Mouse (Mus musculus) mature B cell (primary cell): Measurements from ENCODE around the gene Olfml2a.

ENCODE experiments used
- in situ Hi-C: fragments of 300-500 bp; cut with MboI; formaldehyde crosslinking; loops from 2 replicates; pipeline ENCODE4 v1.14.3; 2019

Gene Olfml2a

DNA sequence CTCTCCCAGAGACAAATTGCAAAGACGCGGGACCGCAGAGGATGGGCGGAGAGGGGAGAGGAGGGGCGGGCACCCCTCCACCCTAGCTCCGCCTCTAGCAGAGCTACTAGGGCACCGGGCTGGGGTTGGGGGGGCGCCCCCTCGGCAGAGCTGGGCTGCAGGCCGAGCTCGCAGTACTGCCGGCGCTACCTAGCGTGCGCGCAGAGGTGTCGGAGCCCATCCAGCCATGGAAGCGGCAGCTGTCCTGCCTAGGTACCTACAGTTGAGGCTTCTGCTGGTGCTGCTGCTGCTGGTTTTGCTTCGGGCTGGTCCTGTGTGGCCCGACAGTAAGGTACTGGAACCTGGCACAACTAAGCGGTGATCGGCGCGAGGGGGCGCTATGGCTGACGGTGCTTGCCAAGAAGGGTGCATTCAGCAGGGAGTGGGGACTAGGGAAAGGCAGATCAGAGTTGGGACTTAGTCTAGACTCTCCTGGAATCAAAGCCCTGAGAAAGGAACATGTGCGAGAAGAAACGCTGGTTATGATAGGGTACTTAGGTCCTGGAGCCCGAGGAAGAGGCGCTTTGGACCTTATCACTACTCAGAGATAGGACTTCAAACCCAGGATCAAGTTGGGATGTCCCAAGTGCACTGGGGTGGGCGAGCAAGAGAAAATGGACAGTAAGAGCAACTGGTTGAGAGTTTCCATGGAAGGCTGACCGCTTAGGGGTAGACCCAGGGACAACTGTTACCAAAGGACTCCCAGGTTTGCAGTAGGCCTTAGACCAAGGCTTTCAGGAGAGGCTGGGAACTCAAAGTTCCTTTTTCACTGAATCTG is at the start of gene Olfml2a:
Olfml2a (plus strand) TSS at position 128 of the 817 bp plus-strand sequence.
- in situ Hi-C loops, result no loop called here

DNA sequence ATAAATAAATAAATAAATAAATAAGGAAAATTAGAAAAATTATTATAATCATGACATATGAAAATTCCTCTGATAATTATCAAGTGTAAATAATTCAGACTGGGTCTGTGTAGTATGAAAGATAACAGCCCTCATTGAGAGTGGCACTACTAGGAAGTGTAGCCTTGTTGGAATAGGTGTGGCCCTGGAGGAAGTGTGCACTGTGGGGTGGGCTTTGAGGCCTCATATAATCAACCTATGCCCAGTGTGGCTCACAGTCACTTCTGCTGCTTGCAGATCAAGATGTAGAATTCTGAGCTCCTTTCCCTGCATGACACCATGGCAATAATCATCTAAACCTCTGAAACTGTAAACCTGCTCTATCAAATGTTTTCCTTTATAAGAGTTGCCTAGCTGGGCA is 28.9 kb upstream of the Olfml2a start:
- in situ Hi-C loops, result no loop called here

DNA sequence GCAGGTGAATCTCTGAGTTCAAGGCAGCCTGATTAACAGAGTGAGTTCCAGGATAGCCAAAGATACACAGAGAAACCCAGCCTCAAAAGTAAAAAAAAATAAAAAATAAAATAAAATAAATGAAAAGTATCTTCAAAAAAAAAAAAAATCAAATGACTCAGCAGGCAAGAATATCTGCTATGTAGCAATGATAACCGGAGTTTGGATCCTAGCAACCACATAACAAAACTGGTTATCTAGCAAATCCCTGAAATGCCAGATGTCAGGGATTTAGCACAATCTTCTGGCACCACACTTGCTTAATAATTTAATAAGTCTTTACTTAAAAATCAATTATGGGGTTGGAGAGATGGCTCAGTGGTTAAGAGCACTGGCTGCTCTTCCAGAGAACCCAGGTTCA is 27.5 kb upstream of the Olfml2a start:
- in situ Hi-C loops, result no loop called here

DNA sequence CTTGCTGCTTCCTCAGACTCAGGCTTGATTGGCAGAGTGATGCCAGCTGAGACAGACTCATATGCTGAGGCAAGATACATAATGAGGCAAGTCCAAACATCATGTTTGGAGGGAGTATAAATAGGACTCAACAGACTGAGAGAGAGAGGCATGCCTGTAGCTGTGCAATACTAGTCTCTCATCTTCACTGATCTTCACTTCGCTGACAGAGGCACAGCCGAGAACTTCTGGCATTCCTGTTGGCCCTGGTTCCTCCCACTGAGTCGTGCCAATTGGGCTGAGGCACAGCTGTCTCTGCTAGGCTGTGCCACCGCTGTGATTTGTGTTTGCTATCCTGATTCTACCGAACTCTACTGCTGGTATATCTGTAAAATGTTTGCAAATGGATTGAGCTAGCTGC is 25.7 kb upstream of the Olfml2a start:
- in situ Hi-C loops, result no loop called here

DNA sequence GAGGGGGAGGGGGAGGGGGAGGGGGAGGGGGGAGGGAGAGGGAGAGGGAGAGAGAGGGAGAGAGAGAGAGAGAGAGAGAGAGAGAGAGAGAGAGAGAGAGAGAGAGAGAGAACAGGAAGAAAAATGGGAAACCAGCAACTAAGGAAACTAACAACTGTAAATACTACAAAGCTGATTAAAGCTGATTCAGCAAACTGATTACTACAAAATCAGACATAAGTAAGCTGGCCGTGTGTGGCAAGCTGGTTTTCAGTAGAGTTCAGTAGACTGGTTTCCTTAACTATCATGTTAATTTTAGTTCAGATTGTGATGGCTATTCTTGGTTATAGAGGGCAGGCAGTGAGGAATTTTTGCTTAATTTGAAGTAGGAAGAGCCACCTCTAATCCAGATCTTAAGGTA is 23.2 kb upstream of the Olfml2a start:
- in situ Hi-C loops, result no loop called here

DNA sequence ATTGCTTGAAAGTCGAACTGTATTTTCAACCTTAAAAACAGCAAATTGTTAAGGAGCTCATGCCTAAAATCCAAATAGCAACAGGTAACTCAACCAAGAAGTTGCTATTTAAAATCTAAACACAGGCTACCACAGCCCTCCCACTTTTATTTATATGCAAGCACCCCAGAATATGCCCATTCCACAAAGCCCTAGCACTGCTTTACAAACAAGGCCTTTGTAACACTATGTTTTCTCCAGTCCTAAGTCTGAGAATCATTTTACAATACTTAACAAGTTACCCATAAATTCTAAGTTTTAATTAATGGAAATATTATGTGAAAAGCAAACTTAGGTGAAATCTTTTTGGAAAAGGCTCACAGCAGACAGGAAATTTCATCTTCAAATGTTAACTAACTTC is 17.3 kb upstream of the Olfml2a start:
- in situ Hi-C loops, result no loop called here

DNA sequence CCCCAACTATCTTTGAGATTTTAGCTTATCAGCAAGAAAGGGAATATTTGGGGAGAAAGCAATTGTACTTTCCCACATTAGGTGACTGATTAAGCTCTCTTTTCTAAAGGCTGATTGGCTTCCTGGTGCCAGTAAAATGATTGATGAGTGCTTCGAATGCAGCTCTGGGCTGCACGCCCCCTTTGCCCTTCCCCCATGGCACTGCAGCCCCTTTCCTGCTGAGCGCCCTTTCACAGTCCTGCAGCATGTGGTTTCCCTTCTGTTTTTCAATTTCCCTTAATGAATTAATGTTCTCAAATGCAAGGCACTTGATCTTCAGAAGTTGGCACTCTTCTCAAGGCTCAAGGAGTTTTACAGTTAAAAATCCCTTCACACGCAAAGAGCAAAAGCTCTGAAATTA is 16.8 kb upstream of the Olfml2a start:
- in situ Hi-C loops, result no loop called here

DNA sequence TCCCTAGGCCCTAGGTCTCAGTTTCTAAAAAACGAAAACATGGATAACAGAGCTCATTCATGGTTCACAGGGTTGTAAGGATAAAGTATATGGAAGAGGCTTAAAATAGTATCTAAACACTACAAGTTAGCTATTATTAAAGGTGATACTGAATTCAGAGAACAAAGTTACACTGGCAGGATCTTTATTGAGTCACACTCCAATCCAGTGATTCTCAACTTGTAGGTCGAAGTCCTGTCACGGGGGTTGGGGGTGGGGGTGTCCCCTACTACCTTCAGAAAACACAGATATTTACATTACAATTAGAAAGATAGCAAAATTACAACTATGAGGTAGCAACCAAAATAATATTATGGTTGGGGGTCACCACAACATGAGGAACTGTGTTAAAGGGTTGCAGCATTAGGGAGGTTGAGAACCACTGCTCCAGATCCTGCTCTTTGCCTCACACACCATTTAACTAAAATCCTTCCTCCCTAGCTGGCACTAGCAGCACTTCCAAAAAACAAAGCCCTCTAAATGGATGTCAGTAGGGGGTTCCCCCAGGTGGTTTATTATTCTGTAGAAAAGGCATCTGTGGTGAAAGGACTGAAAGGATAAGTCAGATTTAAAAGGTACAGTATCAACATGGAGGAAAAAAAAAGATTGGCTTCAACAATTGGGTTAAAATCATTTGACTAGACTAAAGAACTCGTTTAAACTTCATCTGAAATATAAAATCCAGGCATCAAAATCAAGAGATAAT is 14.7 kb upstream of the Olfml2a start:
- in situ Hi-C loops, result no loop called here

DNA sequence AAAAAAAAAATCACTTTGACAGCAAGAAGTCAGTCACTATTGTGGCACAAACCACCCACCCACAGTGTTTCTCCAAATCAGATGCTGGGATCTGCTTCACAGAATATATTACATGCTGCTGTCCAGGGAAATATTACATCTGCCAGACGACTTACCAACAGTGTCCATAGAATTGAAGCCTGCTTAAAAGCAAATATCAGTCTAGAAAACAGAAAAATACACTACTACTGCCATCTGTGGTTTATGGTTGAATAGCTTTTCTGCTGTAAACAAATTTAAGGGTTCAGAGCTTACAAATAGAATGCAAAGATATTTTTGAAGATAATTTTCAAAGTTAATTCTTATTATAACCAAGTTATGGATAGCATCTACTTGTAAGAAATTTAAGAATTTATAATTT is 10.4 kb upstream of the Olfml2a start:
- in situ Hi-C loops, result no loop called here

DNA sequence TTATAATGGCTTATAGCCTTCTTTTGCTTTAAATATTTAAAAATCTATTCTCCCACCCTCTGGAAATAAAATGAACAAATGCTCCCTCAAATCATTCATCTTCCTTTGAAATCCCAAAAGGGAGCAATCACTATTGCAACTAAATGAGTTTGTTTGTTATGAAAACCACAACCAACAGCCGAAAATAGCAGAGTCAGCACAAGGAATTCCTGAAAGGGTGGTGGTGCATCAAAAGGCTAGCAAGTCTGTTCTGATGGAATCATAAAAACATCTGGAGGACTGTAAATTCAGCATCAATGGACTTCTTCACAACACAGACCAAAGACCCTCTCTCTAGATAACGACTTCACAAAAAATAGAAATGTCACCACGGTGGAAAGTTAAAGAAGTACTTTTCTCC is 8.3 kb upstream of the Olfml2a start:
- in situ Hi-C loops, result no loop called here

DNA sequence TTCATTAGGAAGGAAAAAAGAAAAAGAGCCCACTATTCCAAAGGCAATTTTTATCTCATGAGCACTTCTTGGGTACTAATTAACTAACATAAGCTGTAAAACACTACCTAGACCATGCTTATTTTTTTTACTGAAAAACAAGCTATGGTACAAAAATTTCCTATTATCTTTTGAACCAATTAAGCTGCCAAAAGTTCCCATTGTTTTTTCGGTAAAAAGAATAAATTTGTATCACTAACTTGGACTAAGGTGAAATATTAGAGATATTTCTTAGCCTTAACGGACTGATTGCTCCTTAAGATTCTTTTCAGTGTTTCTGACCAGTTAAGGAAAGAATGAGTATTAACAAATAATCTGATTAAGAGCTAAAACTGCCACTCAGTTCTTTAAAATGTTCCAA is 7.9 kb upstream of the Olfml2a start:
- in situ Hi-C loops, result no loop called here

DNA sequence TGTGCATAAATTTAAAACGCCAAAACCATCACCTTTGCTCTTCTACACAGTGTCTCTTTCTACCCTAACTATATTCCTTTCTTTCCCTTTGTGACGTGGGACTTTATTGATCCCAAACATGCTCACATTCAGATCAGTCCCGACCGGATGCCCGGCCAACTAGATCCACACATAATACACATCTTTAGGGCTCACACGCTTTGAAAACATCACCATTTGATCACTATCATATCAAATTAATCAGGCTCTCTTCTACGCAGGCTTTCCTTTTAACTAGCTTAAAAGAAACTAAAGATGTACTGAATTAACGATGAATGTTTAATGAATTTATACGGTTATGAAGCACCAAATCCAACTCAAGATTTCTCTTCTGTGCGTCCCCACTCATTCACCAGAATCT is 7.2 kb upstream of the Olfml2a start:
- in situ Hi-C loops, result no loop called here

DNA sequence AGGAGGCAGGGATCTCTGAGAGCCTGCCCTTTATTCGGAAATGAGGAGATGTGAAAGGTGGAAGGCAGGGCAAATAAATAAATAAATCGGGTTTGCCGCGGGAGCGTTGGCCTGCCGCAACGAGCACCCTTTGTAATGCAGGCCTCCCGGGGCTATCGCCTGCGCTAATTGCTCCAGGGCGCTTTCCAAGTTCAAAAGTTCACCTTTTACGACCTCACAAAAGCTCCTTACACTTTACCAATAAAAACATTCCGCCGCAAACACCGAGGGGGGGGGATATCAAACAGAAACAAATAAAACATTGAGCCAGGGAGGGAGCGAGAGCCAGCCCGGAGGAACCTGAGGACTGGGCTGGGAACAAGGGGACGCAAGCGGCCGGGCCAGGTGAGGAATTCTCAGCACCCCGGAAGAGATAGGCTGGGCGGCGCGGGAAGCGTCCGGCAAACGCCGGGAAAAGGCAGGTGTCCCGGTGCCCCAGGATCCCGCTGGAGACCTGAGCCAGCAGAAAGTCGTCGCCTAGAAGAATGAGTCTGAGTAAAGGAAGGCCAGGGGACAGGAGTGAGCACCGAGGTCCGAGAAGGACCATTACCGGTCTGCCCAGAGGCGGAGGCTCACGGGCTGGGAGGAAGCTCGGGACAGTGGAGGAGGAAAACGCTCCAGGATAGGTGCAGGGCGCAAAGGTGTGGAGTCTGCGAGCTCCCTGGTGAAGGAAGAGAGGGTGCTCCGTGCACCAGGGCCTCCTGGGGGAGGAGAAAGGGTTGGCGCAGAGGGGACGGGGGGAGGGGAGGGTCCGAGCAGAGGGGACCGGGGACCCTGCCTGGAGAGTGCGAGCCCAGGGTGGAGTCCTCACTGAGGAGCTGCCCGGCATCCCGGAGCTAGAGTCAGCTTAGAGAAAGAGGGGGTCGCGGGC is 6.4 kb upstream of the Olfml2a start:
- in situ Hi-C loops, result loop anchor here (5.0 kb wide), 1 partner anchor 72 kb away; the partner anchor contains the start of gene Wdr38

DNA sequence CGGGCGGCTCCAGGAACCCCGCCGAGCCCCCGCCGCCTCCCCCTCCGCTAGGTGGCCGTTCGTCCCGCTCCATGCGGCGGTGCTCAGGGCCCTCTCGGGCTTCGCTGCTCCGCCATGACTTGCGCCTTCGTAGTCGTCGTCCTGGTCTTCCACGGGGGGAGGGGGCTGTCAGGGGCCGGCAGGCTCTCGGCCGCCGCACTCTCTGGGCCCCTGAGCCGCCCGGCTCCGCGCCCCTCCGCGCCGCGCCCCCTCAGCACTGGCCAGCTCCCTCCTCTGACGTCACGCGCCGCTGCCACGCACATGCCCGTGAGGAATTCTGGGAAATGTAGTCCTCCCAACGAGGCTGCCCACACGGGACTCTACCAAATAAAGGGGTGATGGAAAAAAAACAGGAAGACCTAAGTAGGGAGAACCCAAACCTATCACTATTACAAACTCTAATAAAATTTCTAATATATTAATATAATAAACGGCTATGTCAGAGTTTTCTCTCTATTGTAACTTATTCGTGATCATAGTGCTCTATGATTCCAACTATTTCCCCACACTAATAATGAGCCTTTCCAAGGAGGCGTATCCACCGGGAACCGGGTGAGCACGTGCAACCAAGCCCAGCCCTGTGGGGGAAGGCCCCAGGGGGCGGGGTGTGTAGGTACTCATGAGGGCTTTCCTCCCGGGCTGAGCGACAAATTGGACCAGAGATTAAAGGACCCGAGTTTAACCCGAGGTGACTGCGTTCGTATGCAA is 5.5 kb upstream of the Olfml2a start:
- in situ Hi-C loops, result loop anchor here (5.0 kb wide), 1 partner anchor 71 kb away; the partner anchor contains the start of gene Wdr38

DNA sequence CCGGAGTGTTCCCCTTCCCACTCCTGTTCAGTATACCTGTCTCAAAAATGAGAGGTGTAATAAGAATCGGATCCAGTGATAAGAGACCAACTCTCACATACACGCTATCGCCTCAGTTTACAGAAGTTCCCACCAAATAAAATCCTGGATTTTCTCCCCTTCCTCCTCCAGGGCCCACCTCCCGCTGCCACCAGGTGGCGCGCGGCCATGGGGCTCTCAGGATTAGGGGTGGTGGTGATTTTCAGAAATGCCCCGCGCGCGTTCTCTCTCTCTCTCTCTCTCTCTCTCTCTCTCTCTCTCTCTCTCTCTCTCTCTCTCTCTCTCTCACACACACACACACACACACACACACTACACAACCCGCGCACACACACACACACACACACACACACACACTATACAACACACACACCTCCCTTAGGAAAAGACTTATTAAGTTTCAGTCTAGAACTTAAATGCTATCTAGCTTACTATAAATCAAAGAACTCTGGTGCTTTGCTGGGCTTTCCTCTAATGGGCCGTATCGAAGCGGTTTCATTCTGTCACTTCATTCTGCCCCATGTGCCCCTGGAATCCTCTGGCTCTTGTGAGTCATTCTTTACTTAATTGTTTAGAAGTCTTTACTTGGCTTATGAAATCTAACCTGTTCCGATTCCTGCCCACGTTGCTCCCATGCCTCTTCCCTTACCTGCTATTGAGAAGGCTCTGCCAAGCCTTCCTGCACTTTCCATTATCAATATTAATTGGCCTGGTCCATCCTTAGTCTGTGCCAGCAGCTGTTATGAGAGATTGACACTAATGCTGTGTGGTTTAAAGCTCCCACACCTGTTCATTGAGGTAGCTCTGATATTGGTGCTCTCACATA is 4.4 kb upstream of the Olfml2a start, which contains the start of gene Nr6a1:
Nr6a1 (minus strand) TSS at position 574 of the 865 bp plus-strand sequence.
- in situ Hi-C loops, result loop anchor here (5.0 kb wide), 1 partner anchor 70 kb away; the partner anchor contains the start of gene Wdr38

DNA sequence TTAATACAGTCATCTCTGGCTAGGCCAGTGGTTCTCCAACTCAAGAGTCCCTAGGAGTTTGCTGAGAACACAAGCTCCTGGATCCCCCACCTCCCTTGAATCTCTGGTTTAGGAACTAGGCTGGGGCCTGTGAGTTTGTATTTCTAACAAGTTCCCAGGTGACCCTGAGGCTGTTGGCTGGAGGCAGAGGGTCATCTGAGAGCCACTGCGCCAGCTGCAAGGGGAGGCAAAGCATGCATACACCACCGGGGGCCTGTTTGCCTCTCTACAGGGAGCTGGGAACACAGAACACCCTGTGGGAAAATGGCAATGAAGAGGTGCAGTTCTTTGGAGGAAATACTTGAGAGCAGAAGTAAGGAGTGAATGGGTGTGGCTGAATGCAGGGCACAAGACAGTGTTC is 1.5 kb upstream of the Olfml2a start:
- in situ Hi-C loops, result no loop called here

DNA sequence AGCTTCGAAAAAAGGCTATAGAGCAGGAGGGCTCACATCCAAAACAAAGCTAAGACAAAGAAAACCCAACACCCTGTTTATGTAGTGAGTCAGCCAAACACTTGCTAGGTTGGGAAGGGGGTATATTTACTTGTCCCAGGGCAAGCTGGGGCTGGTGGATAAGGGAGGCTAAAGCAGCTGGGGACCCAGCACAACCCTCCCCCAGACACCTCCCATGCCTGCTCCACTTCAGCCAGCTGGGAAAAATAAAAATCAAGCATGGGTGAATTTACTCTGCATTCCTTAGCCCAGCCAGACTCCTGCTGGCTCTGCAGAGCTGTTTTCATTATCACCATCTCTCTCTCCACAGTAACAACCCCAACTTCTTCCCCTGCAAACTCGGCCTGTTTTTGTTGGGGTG is 2.2 kb downstream of the Olfml2a start:
- in situ Hi-C loops, result no loop called here

DNA sequence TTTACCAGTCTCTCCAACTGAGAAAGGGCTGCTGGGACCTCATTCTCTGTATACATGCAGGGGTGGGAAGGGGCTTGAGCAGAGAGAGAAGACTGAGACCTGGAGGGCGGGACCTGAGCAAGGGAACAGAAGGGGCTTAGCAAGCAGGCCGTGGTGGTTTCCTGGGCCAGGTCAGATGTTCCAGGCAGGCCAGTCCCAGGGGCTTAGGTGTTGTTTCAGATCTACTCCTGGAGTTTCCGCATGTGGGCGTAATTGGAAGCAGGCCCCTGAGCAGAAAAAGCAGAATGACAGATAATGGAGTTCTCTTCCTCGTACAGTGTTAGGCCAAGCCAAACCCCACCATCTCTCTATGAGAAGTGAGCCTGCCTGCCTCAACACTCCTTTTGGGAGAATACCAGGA is 3.2 kb downstream of the Olfml2a start:
- in situ Hi-C loops, result no loop called here

DNA sequence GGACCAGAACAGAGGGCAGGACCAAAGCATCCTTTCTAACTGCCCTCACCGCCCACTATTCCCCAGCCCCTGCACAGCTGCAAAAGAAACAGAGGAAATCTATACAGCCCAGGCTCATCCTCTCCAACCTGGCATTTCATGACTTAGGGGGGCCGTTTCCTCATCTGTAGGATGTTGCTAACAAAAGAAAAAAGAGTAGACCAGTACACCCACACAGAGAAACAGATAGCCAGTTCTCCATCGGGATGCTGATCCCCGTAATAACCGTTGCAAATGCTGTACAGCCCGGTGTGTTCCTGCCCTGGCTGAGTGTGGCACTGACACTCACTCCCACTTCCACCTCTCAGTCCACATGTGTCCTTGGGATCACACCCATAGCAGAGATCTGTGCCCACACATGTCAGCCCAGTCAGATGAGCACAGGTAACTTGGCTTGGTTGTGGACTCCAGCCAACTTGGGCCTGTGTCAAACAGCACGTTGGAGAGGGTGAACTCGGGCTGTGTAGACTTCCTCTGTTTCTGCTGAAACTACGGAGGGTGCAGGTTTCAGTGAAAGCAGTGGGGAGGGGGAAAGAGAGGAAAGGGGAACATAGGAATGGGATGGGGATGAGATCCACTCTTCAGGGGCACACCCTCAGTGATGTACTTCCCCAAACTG is 5.1 kb downstream of the Olfml2a start:
- in situ Hi-C loops, result no loop called here

DNA sequence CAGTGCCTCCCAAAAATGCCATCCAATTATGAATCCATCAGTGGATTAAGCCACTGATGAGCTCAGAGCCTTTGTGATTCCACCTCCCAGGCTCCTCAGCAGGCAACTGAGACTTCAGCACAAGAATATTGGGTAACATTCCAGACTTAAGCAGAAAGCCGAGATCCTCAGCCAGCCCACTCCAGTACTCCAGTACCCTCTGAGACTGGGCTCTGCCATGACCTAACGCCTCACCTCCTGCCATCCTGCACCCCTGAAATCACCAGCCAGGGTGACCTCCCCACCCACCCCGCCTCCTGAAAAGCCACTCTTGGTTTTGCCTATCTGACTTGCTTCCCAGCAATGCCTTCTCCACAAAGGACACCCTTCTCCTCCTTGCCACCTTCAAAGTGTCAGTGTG is 5.6 kb downstream of the Olfml2a start:
- in situ Hi-C loops, result no loop called here
